Mouse (Mus musculus): ENCODE data around the gene Epha2.

Gene Epha2

DNA sequence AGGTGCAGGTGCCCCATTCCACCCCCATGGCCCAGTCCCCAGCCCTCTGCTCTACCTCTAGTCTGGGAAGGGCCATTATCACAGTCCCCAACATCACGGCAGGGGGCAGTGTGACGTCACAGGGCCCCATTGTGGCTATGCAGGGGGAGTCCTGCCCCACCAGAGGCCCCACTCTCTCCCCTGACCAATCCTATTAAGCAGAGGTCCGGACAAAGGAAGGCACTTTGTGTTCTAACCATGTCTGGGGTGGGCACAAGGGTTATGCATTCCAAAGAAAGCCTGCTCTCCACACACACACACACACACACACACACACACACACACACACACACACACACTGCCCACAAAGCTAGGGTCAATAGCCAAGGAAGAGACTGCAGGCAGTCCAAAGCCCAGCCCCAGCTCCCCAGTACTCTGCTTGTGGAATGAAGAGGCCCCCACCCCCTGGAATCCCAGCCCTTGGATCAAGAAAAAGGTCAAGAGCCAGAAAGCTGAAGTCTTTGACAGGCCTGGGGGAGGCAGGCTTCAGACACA, 34.3 kb downstream of the Epha2 start:
- DNase-seq, result no peak

DNA sequence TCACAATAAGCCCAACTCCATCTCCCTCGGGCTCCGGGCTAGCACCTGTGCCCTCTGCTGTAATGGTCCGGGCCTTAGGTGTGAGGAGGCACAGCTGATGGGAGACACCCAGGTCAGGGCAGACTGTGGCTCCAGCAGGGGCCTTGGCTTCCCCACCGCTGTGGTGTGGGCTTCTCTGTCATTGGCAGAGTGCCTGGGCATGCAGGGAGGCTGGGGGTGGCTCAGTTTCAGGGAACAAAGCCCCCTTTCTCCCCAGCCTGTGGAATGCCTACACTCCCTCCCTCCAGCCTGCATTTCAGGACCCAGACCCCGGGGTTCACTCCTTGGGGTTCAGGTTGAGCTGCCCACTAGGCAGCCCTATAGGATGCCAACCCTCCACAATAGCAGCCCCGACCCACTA, 35.2 kb downstream of the Epha2 start:
- no peak for DNase-seq

DNA sequence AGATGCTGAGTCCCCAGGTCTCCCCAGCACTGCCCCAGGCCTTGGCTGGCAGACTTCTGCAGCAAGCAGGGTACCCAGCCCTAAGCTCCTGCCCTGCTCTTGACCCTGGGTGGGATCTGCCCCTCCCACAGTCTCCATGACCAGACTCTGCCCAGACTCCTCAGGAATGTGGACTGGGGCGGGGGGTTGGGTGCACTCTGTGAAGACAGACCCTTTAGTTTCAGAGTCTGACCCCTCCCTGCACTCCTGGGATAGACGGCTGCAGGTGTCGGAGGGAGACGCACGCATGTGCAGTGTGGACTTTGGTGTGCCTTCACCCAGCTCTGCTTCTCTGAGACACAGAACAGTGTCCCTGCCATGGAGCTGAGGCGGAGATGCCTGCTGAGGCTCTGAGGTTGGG, 36.9 kb downstream of the Epha2 start:
- DNase-seq, result no peak

DNA sequence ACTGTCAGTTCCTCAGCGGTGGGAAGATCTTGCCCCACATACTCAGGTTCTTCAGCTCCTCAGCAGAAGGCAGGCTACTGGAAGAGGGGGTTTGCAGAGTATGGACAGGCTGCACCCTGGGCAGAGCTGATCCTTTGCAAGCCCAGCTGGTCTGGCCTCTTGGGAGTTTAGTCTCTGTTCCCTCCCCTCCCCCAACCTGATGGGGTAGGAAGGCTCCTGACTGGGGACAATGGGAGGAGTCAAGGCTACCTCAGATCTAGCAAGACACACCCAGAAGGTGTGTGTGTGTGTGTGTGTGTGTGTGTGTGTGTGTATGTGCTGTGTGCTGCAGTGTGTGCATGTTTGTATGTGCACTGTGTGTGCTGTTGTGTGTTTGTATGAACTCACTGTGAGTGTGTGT, 37.8 kb downstream of the Epha2 start:
- DNase-seq, result no peak

DNA sequence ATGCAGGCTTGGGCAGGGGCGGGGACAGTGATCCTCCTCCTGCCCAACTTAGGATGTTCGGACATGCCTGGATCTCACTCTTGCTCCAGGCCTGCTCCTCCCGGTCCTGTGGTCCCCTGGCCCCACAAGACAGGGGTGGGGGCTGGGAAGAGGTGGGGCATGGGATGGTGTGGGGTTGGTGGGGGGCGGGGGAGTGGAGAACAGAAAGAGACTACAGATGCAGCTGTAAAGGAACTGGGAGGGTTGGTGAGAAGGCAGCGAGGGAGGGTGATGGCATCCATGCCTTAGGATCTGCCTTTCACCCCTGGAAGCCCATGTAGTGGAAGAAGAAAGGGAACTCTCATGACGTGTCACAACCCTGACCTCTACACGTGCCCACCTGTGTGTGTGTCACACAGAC, 40.4 kb downstream of the Epha2 start:
- no peak for DNase-seq

DNA sequence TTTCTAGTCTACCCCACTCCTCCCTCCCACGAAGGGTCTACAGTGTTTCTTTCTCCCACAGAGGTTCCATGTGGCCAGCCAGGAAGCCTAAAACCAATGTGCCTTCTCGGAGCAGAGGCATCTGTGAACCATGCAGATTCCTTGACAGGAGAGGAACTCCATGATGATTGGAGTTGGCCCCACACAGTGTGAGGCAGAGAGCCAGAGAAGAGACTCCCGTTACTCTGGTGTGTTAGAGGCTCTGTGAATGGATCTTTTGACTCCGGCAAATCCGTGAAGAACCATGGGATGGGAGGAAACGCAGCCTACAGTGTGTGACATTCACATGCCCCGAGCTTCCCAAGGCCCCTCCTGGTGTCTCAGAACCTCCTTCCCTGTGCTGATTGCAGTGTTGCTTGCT, 42.5 kb downstream of the Epha2 start:
- no peak for DNase-seq

DNA sequence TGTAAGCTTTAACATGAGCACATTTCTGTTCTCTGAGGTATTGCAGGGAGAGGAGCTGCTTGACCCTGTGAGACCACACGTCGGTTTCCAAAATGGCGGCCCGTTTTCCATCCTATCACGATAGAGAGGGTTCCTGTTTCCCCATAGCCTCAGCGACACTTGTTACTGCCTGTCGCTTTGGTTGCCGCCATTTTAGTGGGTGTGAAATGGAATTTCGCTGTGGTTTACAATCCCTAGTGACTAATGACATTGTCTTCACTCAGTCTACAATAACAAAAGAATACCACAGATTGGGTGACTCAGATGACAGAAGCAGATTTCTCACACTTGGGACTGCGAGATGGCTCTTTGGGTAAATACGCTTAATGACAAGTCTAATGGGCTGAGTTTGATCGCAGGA, 44.2 kb downstream of the Epha2 start:
- DNase-seq, result no peak

DNA sequence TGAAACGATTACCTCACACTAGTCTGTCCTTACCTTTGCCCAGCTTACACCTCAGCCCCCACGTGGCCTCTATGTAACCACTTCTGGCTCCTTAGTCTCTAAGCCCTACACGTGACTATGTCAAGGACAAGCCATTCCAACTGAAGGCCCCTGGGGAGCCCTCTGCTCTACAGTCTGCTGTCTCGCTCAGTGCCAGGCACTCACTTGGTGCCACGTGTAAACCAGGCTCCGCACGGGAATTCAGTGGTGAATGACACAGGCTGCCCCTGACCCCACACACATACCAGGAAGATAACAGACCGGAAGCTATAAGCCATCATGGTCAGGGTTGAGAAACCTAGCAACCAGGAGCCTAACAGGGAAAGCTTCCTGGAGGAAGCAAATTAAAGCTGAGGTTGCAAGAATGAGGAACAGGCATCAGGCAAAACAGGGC, 46.3 kb downstream of the Epha2 start:
- no peak for DNase-seq

DNA sequence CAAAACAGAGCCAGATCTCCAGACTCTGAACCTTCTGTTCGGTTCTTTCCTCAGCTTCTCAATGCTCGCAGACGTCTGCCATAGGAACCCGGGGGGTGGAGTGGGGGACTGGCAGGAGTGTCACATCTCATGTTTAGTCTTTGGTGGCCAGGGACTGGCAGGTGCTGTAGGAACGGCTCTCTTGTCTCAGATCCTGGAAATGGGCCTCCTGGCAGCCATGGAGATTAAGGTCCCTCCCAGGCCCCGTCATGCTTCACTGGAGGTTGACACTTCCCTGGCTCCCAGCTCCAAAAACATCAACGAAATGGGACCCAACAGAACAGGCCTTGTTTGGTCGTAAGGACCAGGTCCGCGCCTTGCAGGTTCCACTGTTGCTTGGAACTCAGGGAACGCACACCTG, 47.6 kb downstream of the Epha2 start:
- no peak for DNase-seq

DNA sequence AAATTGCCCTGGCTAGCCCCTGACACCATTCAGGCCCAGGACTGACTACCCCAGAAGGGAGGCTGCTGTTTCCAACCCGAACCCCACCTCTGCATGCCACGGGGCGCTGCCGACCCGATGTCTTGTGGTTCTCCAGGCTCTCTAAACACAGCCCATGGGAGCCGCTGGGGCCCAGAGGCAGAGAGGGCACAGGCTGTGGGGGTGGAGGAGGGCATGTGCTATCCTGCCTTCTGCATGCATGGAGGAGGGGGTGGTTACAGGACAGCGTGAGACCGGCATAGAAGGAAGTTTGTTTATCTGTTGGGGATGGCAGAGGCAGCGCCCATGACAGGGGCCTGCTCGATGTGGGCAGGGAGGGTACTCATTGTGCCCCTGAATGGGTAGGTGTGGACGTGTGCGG, 49.0 kb downstream of the Epha2 start:
- DNase-seq, result no peak

DNA sequence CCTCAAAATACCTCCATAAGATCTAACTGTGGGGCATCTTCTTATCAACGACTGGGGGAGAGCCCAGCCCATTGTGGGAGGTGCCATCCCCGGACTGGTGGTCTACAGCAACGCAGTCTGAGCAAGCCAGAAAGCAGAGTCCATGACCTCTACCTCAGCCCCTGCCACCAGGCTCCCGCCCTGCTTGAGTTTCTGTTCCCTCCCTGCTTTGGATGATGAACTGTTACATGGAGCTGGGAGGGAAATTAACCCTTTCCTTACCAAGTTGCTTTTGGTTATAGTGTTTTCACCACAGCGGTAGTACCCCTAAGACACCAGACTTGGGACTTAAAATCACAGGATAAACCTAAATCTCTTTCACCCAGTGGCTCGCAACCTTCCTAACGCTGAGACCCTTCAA, 50.9 kb downstream of the Epha2 start:
- no peak for DNase-seq

DNA sequence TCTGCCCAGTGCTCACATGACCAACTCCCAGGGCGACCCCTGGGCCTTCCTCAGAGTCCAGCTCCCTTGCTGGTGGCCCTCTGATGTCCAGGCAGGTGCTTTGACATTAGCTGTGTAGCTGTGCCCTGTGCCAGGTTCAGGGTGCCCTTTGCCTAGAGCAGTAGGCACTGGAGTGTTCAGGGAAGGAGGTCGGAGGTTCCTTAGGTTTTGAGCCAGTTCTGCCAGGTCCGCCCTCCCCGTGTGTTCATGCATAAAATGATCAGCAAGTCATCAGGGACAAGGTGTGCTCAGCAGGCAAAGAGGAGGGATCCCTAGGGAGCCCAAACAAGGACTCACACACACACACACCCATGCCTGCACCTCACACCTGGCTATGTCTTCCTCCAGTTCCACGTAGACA, 51.9 kb downstream of the Epha2 start:
- no peak for DNase-seq

DNA sequence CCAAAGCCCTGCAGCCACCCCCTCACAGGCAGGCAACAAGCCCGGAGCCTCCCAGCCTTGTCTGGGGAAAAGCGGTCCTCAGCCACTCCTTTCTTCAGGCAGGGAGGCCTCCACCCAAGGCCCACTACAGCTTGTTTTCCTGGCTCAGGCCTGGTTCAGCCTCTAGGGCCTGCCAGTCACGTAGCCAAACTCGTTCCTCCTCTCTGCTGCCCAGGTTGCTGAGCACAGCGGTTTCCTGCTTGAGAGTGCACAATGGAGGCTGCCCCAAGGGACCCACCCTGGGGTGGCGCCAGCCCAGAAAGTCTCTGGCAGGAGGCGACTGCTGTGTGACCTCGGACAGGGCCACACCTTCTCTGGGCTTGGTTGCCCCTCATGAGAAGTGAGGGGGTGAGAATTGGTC, 52.8 kb downstream of the Epha2 start:
- DNase-seq, result no peak

DNA sequence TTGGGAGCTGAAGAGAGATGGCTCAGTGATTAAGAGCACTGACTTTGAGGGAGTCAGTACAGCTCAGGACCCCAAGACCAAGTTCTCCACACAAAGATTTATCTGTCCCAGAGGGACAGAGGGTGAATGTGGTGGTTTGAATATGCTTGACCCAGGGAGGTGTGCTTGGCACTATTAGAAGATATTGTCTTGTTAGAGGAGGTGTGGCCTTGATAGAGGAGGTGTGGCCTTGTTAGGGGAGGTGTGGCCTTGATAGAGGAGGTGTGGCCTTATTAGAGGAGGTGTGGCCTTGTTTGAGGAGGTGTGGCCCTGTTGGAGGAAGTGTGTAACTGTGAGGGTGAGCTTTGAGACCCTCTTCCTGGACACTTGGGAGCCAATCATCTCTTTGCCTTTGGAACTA, 56.8 kb downstream of the Epha2 start:
- no peak for DNase-seq

DNA sequence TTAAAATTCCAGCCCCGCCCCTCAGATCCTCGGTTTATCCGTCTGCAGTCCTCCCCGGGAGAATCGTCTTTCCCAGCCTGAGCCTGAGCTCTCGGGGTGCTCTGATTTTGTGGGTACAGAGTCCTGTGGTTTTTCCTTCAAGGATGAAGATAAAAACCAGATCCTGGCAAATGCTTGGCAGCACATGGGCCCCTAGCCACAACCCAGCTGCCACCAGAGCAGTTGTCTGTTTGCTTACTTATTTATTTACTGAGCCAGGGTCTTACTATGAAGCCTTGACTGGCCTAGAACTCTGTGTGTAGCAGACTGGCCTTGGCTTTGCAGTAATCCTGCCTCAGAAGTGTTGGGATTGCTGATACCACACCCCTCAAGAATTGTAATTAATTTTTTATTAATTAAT, 58.2 kb downstream of the Epha2 start:
- DNase-seq, result no peak

DNA sequence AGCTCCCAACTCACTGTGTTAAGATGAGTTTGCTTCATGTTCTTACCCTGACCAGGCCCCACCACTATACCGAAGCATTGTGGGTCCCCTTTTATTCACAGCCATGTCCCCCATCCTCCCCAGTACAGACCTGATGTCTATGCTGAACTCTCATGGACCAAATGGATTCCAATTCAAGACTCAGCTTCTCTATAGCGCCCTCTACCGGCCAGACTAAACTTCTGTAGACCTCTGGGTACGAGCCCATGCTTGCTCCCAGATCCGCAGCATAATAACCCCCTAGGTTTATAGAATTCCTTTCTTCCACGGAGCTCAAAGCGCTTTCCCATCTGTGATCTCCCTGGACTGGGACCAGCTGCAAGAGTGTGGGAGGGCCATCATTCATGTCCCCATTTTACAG, 59.8 kb downstream of the Epha2 start:
- DNase-seq, result no peak

DNA sequence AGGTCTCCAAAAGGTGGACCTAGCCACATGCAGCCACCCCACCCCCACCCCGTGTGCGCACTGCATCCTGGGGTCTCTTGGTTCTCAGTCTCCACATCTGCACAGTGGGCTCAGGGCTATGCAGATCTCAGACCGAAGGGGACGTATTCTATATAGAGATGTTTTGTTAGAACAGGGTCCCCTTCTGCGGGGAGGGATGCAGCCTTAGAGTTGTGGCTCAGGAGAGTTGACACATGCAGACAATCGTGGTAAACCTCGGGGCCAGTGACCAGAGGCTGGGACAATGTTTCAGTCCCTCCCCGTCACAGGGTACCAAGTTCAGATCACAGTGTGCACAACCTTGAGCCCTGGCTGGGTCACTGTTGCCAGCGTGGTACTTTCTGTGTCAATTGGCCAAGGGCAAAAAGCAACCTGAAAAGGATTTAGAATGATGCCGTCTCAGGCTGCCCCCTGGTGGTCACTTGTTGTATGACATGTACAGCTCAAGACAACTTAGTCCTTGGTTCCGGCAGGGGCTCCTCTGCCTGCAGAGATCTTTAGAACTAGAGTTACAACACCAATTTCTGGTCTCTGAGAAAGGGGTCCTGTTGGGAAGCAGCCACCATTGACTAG, 62.0 kb downstream of the Epha2 start:
- DNase-seq, result peak; percentile 57

DNA sequence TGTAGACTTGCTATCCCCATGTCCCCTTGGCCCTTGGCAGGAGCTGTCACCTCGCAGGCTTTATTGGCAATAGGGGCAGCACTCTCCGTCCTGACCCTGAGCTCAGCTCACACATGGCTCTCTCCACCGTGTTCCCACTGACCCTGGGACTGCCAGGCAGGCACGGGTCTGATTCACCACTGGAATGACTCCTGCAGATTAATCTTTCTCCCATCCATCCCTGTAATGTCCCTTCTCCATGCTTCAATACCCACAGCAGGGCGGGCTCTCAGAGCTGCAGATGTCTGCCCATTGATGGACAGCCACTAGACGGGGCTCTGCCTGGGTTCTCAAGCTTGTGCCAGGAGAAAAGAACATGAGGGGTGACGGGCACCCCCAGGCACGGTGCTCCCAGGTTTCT, 64.1 kb downstream of the Epha2 start:
- no peak for DNase-seq

DNA sequence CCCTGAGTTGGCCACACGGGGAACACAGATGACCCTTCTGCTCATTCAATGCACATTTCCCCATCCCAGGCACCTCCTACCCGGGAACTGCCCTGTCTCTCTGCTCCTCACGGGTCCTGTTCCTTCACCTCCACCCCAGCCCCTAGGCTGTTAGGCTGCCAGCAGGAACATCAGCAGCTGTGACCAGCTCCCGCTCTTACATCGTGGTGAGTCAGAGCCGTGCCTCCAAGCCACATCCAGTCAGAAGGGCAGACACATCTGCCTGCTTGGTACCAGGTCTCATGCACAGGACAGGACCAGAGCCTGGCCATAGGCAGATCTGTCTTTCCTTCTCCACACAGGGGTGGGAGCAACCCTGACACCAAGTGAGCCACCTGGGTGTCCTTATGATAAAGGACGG, 64.8 kb downstream of the Epha2 start:
- no peak for DNase-seq

DNA sequence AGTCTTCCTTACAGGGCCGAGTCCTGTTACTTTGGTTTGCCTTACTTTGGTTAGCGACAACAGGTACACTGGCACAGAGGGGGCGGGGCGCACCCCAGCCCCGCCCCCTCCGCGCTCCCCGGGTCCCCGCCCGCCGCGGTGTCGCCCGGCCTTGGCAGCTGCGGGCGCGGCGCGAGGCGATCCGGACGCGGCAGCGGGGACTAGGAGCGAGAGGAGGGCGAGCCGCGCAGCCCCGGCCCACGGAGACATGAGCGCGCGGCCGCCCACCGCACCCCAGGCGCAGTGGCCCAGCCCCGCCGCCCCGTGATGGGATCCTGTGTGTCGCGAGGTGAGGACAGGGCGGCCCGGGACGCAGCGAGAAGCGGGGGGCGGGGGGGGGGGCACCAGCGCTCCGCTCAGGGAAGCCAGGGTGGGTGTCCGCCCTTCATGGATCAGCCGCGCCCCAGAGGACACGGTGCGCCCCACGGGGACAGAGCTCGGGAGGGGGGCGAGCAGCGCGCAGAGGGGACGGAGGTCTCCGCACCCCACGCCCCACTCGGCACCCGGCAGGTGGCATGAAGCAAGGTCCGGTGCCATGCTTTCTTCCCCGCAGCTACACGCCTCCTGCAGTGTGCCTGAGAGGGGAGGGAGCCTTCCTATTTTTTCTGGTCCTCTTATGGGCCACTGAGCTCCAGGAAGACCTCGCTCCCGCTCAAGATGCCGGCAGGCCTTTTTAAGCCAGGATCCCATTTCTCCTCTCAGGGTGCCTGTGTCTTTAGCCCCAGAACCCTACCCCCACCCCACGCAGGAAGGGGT, 67.2 kb downstream of the Epha2 start, which contains the start of gene Fam131c:
TSS of gene Fam131c (plus strand) at position 224 of the 795 bp plus-strand sequence.
- DNase-seq, result no peak

DNA sequence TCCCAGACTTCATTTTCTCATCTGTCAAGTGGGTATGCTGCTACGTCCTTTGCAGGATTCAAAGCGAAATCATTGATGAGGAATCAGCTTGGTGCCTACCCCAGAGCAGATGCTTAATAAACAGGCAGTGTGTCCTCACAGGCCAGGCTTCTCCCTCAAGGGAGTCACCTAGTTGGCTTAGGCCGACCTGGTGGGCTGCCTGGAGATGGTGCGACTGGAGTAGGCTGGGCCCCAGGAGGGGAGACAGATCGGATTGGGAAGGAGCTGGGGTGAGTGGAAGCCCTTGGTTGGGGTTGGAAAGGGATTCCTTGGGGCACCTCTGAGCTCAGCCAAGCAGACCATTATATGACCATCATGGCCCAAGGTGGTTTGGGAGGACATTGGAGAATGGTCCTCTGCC, 71.4 kb downstream of the Epha2 start:
- no peak for DNase-seq
